Mouse (Mus musculus): ENCODE results near the gene Il20ra.

Gene Il20ra

DNA sequence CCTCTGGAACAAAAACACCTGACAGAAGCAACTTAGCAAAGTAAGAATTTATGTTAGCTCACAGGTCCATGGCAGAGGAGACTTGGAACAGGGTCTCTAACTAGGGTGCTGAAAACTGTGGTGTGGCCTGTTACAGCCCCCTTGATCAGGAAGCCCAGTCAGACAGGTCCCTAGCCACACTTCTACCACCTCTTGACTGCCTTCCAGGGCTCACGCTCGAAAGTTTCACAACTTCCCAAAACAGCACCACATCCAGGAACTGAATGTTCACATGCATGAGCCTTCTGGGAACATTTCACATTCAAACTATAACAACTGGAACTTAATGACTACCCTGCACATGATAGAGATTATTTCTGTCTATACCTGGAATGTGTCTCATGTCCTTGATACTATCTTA lies 53.1 kb downstream of the Il20ra start:
- DNase-seq (ENCODE audit: low spot score in 2 of 2), result no peak

DNA sequence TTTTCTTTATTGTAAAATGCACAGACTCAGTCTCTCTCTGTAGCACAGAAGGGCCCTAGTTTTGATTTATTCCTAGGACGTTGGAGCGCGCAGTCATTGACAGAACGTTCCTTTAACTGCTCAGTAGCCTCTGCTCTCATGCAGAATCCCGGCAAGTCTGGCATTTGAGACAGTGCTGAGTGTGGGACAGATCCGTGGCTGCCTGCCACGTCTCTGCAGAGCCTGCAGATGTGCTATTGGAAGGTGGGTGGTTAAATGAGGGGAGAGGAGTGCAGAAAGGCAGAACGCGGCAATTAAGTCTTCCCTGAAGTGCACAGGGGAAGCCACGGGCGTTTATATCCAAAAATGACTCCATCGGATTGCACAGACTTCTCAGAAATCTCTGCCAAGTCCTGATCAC lies 66.7 kb downstream of the Il20ra start:
- DNase-seq (ENCODE audit: low spot score in 2 of 2), result peak in 1 of 2 experiments; percentile 21

DNA sequence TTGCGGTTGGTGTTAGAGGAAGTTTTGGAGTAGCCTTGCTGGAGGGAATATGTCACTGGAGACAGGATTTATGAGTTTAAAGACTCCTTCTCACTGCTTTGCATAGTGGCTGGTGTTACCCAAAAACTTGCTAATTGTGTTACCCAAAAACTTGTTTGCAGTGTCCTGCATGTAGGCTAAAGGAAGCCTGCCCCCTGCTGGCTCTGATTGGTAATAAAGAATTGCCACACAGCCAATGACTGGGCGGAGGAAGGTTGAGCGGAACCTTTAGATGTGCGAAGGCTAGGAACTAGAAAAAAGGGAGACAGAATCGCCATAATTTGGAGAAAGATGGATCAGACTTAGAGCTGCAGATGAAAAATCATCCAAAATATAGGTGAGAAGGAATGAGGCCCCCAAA lies 69.0 kb downstream of the Il20ra start:
- DNase-seq (ENCODE audit: low spot score in 2 of 2), result no peak

DNA sequence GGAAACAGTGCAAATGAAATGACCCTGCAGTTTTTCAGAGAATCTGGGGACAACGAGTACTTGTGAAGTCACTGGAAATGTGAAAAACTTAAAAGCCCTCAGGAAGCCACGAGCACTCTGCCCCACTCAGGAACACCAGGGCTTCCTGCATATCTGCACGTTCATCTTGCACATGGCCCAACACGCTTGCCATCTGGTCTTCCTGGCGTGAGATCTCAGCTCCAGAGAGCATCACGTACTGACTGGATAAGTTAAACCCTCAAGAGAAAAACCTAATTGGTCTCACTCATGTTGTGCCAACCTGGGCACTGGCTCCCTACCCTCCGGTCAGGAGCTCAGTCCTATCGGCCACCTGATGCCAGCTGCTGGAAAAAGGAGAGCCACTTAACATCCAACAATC lies 82.6 kb downstream of the Il20ra start:
- no peak for DNase-seq (ENCODE audit: low spot score in 2 of 2)

DNA sequence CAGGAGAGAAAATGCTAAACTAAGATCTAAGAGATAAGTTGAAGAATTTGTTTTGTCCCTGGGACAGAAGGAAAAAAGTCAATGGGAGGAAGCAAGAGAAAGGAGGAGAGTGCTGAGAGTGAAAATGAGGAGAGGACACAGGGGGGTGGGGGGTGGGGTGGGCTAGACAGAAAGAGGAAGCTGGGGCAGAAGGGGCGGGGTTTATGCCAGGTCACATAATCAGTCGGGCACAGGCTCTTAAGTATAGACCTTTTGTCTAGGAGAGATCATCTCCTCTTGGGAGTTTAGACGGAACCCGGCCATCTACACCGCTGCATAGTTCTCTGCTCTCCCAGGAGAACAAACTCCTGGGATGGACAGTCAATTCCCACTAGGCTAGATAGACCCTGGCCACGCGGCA lies 90.6 kb downstream of the Il20ra start:
- DNase-seq (ENCODE audit: low spot score in 2 of 2), result no peak

DNA sequence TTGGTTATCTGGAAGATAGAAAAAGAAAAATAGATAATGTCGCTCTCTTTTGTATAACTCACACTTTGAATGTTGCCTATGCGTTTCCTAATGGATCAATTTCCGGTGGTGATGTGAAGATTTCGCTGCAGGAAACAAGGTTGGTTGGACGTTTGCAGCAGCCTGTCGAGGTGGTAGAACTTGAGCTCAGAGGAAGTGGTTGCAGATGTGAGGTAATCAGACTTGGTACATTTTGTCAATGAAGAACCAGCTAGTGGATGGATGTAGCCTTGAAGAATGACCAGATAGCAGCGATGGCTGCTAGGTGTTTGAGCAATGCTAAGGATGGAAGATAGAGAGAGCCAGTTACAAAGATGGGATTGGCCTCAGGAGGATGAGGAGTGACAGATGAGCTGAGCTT lies 92.4 kb downstream of the Il20ra start:
- no peak for DNase-seq (ENCODE audit: low spot score in 2 of 2)
